Mouse (Mus musculus) CH12.LX (cell line): ENCODE data around the gene Dnm1. TPM values are rescaled to one million over a fixed set of nuclear protein-coding genes. Genes with fewer than 3 reads are reported as not detected.

Experiments
- DNase-seq: peaks from one replicate; pipeline ENCODE4 v3.0.0-alpha.2; 2013; ENCODE audit errors: extremely low read depth
- H3K27ac ChIP-seq: 2 replicates; pipeline ENCODE4 v1.5.1; 2012; ENCODE audit warnings: low read depth, mild to moderate bottlenecking, control low read depth, moderate library complexity; ENCODE audit not compliant: insufficient read depth
- H3K27me3 ChIP-seq: replicated peaks from 2 replicates; pipeline ENCODE3; 2012; ENCODE audit warnings: inconsistent platforms
- H3K36me3 ChIP-seq, 2 experiments: replicated peaks in 1 of 2; 2 replicates each; pipeline versions ENCODE3 to v1.6.1; 2012; ENCODE audit warnings: inconsistent platforms in 1 of 2, low read length in 1 of 2, mild to moderate bottlenecking in 1 of 2, mixed read lengths in 1 of 2, moderate library complexity in 1 of 2; ENCODE audit not compliant: control insufficient read depth in 1 of 2, insufficient read depth in 1 of 2
- H3K4me1 ChIP-seq, 2 experiments: 2 replicates each; pipeline ENCODE4 v1.6.1; 2012; ENCODE audit warnings: inconsistent platforms in 1 of 2, moderate library complexity in 1 of 2; ENCODE audit not compliant: insufficient read depth in 2 of 2, control insufficient read depth in 1 of 2
- H3K4me2 ChIP-seq: 2 replicates; pipeline ENCODE4 v1.6.1; 2012; ENCODE audit warnings: low read depth, mild to moderate bottlenecking, control low read depth; ENCODE audit not compliant: poor library complexity, insufficient read depth, severe bottlenecking
- H3K4me3 ChIP-seq, 3 experiments: fragments of 150-350 bp in 1 of 3; sonication (generic) in 1 of 3; replicated peaks in 1 of 3; 2 replicates each; pipeline versions ENCODE3 to v1.5.1; 2011 to 2012; ENCODE audit warnings: low read depth in 2 of 3, low read length in 2 of 3, mild to moderate bottlenecking in 2 of 3, moderate library complexity in 2 of 3, control low read depth in 1 of 3, improper control_type of control experiment in 1 of 3, inconsistent platforms in 1 of 3, mixed read lengths in 1 of 3; ENCODE audit not compliant: poor library complexity in 1 of 3
- H3K79me2 ChIP-seq: replicated peaks from 2 replicates; pipeline ENCODE4 v1.6.1; 2012; ENCODE audit warnings: mild to moderate bottlenecking, moderate library complexity; ENCODE audit not compliant: control insufficient read depth, poor library complexity, insufficient read depth, severe bottlenecking; ENCODE audit errors: extremely low read depth
- H3K9ac ChIP-seq: 2 replicates; pipeline ENCODE4 v1.6.1; 2012; ENCODE audit warnings: low read depth, mild to moderate bottlenecking, control low read depth, moderate library complexity; ENCODE audit not compliant: insufficient read depth
- H3K9me3 ChIP-seq: replicated peaks from 2 replicates; pipeline ENCODE3; 2012; ENCODE audit warnings: low read length, inconsistent platforms, mixed read lengths
- E2F4 ChIP-seq: IDR thresholded peaks from 2 replicates; pipeline ENCODE4 v1.6.1; 2011; ENCODE audit warnings: low read depth, low read length, improper control_type of control experiment; ENCODE audit not compliant: insufficient replicate concordance
- EP300 ChIP-seq: IDR thresholded peaks from 2 replicates; pipeline ENCODE4 v1.6.1; 2011; ENCODE audit warnings: low read length, improper control_type of control experiment
- GABPA ChIP-seq: IDR thresholded peaks from 2 replicates; pipeline ENCODE4 v1.6.1; 2012; ENCODE audit warnings: low read depth, low read length, improper control_type of control experiment, inconsistent platforms; ENCODE audit not compliant: insufficient replicate concordance
- HCFC1 ChIP-seq: IDR thresholded peaks from 2 replicates; pipeline ENCODE4 v1.6.1; 2012; ENCODE audit warnings: low read depth, mild to moderate bottlenecking, inconsistent platforms, low read length, improper control_type of control experiment
- JUN ChIP-seq: IDR thresholded peaks from 2 replicates; pipeline ENCODE4 v1.6.1; 2011; ENCODE audit warnings: low read depth, mild to moderate bottlenecking, low read length, improper control_type of control experiment, moderate library complexity; ENCODE audit not compliant: insufficient read depth
- KAT2A ChIP-seq: IDR thresholded peaks from 2 replicates; pipeline ENCODE4 v1.6.1; 2012; ENCODE audit warnings: low read length, improper control_type of control experiment, inconsistent platforms; ENCODE audit not compliant: insufficient replicate concordance
- MAX ChIP-seq: IDR thresholded peaks from 2 replicates; pipeline ENCODE4 v1.6.1; 2011; ENCODE audit warnings: low read length, improper control_type of control experiment
- MEF2A ChIP-seq: IDR thresholded peaks from 2 replicates; pipeline ENCODE4 v1.6.1; 2014; ENCODE audit warnings: low read depth, mild to moderate bottlenecking, inconsistent platforms, low read length, improper control_type of control experiment, borderline replicate concordance
- MXI1 ChIP-seq: IDR thresholded peaks from 2 replicates; pipeline ENCODE4 v1.6.1; 2011; ENCODE audit warnings: mild to moderate bottlenecking, low read depth, low read length, improper control_type of control experiment
- MYC ChIP-seq: IDR thresholded peaks from 2 replicates; pipeline ENCODE4 v1.6.1; 2011; ENCODE audit warnings: low read depth, mild to moderate bottlenecking, improper control_type of control experiment, low read length
- NRF1 ChIP-seq: IDR thresholded peaks from 2 replicates; pipeline ENCODE4 v1.6.1; 2014; ENCODE audit warnings: low read depth, mild to moderate bottlenecking, inconsistent platforms, low read length, improper control_type of control experiment, moderate library complexity
- PAX5 ChIP-seq: IDR thresholded peaks from 2 replicates; pipeline ENCODE4 v1.6.1; 2012; ENCODE audit warnings: low read length, inconsistent platforms, mixed read lengths
- POLR2A ChIP-seq: IDR thresholded peaks from 2 replicates; pipeline ENCODE4 v1.6.1; 2011; ENCODE audit warnings: low read depth, mild to moderate bottlenecking, improper control_type of control experiment, low read length
- POLR2AphosphoS2 ChIP-seq: IDR thresholded peaks from 2 replicates; pipeline ENCODE4 v1.6.1; 2011; ENCODE audit warnings: low read depth, low read length, improper control_type of control experiment
- RAD21 ChIP-seq: IDR thresholded peaks from 2 replicates; pipeline ENCODE4 v1.6.1; 2011; ENCODE audit warnings: low read depth, mild to moderate bottlenecking, low read length, improper control_type of control experiment, moderate library complexity
- SIN3A ChIP-seq: IDR thresholded peaks from 2 replicates; pipeline ENCODE4 v1.6.1; 2012; ENCODE audit warnings: low read length, improper control_type of control experiment, inconsistent platforms
- SMC3 ChIP-seq: IDR thresholded peaks from 2 replicates; pipeline ENCODE4 v1.6.1; 2011; ENCODE audit warnings: low read depth, low read length, improper control_type of control experiment
- TCF12 ChIP-seq: IDR thresholded peaks from 2 replicates; pipeline ENCODE4 v1.6.1; 2014; ENCODE audit warnings: low read depth, mild to moderate bottlenecking, inconsistent platforms, low read length, improper control_type of control experiment
- UBTF ChIP-seq: IDR thresholded peaks from 2 replicates; pipeline ENCODE4 v1.6.1; 2012; ENCODE audit warnings: low read depth, mild to moderate bottlenecking, inconsistent platforms, low read length, improper control_type of control experiment, moderate library complexity
- USF1 ChIP-seq: IDR thresholded peaks from 2 replicates; pipeline ENCODE4 v1.6.1; 2014; ENCODE audit warnings: low read depth, mild to moderate bottlenecking, inconsistent platforms, low read length, improper control_type of control experiment
- ZKSCAN1 ChIP-seq: IDR thresholded peaks from 2 replicates; pipeline ENCODE4 v1.6.1; 2012; ENCODE audit warnings: low read depth, inconsistent platforms, low read length, improper control_type of control experiment, borderline replicate concordance
- ZMIZ1 ChIP-seq: IDR thresholded peaks from 2 replicates; pipeline ENCODE4 v1.6.1; 2012; ENCODE audit warnings: low read depth, mild to moderate bottlenecking, inconsistent platforms, low read length, improper control_type of control experiment
- dilution Hi-C: fragments of 300-500 bp; cut with MboI; formaldehyde crosslinking; loops from 2 replicates; pipeline ENCODE4 v1.14.3; 2020; ENCODE audit warnings: low sequenced_read_pairs; ENCODE audit not compliant: extremely low pct_unique_long_range_greater_than_20kb, extremely low pct_ligation_motif_present
- in situ Hi-C: fragments of 300-500 bp; cut with MboI; formaldehyde crosslinking; loops from 3 replicates; pipeline ENCODE4 v1.14.3; 2019; ENCODE audit warnings: low sequenced_read_pairs, low pct_ligation_motif_present, low pct_unique_long_range_greater_than_20kb, mixed read lengths
- polyA plus RNA-seq: library from polyadenylated mRNA; unstranded; fragments of >175 nt; gene quantifications from 2 replicates; pipeline ENCODE4 v1.2.1, GENCODE M21; 2012; ENCODE audit warnings: low read depth; ENCODE audit not compliant: insufficient read length
- total RNA-seq, 2 experiments: library from RNA; depleted of rRNA; stranded (reverse); fragments of 300-350 nt in 1 of 2; fragments of >200 nt in 1 of 2; gene quantifications; 2 replicates each; pipeline ENCODE4 v1.2.3; 2012 to 2014

The Dnm1 gene
- total and polyA plus RNA-seq, 3 experiments, result 0.25 TPM; not detected in 2

DNA sequence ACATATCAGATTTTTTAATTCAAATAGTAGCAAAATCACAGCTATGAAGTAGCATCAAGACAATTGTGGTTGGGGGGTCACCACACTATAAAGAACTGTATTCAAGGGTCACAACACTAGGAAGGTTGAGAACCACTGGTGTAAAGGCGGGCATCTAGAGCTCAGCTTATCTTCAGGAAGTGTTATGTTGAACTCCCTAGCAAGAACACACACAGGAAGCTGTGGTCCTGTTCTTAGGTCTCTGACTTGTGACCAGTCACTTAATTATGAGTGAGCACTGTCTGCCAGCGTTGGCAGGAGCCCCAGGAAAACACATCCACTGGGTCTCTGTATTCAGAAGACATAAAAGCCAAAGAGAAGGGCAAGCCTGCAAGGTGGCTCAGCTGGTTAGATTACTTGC is 70.8 kb downstream of the Dnm1 start:
- H3K4me1 ChIP-seq, result peaks cover 0 to 31% of the 10 kb centered on the region in 2 experiments; a peak in 3 of 4 replicates
- no peaks in the 10 kb centered on the region for H3K27me3 ChIP-seq
- H3K4me3 ChIP-seq, result no peak overlapping the region
- DNase-seq, result no peak
- dilution Hi-C loops, result no loop called here
- H3K9me3 ChIP-seq, result no peaks in the 10 kb centered on the region
- in situ Hi-C loops, result loop anchor here (10.0 kb wide), 1 partner anchor 147 kb away; no protein-coding TSS in a partner anchor
- no peak overlapping the region for H3K27ac ChIP-seq
- TF ChIP-seq JUN (no peak), ZKSCAN1 (no peak), EP300 (no peak), SIN3A (no peak), UBTF (no peak), HCFC1 (no peak), USF1 (no peak), NRF1 (no peak), POLR2A (no peak), RAD21 (no peak), SMC3 (no peak), E2F4 (no peak), ZMIZ1 (no peak), MEF2A (no peak)
- peaks cover 12% of the 10 kb centered on the region for H3K79me2 ChIP-seq
- no peak overlapping the region for H3K4me2 ChIP-seq
- H3K9ac ChIP-seq, result no peak overlapping the region
- peaks cover 55 to 85% of the 10 kb centered on the region in 2 experiments for H3K36me3 ChIP-seq

DNA sequence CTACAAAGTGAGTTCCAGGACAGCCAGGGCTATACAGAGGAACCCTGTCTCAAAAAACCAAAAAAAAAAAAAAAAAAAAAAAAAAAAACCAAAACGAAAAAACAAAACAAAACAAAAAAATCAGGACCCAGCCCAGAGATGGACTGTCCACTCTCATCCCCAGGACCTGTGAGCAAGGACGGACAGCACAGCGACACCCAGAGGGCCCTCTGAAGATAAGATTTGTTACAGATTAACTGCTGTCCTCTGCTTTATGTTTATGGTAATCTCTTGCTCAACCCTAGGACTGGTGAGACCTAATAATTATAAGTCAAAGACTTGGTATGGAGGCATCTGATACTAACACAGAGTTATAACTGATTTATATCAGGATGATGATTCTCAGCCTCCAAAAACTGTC is 77.3 kb downstream of the Dnm1 start:
- H3K27me3 ChIP-seq, result no peaks in the 10 kb centered on the region
- no peak overlapping the region for H3K4me3 ChIP-seq
- in situ Hi-C loops, result no loop called here
- H3K4me1 ChIP-seq, result peaks cover 0 to 13% of the 10 kb centered on the region in 2 experiments; a peak in 3 of 4 replicates
- H3K27ac ChIP-seq, result no peak overlapping the region
- H3K36me3 ChIP-seq, result peaks cover 30 to 42% of the 10 kb centered on the region in 2 experiments
- no peak for DNase-seq
- TF ChIP-seq POLR2AphosphoS2, result no peak
- TF ChIP-seq SIN3A, result no peak
- no peak for TF ChIP-seq KAT2A
- no peak for TF ChIP-seq RAD21
- no peak for TF ChIP-seq E2F4
- TF ChIP-seq EP300, result no peak
- TF ChIP-seq GABPA, result no peak
- TF ChIP-seq TCF12, result no peak
- TF ChIP-seq PAX5, result no peak
- TF ChIP-seq HCFC1, result no peak
- TF ChIP-seq MYC, result no peak
- no peak for TF ChIP-seq JUN
- TF ChIP-seq MAX, result no peak
- no peak for TF ChIP-seq MXI1
- no peak for TF ChIP-seq ZMIZ1
- TF ChIP-seq, all 38 proteins: peak for 0
- dilution Hi-C loops, result no loop called here
- H3K9me3 ChIP-seq, result no peaks in the 10 kb centered on the region
- no peak overlapping the region for H3K9ac ChIP-seq
- H3K79me2 ChIP-seq, result no peaks in the 10 kb centered on the region
- H3K4me2 ChIP-seq, result no peak overlapping the region
